Mouse (Mus musculus): Measurements from ENCODE around the gene Strbp. TPM values are rescaled to one million over a fixed set of nuclear protein-coding genes. Genes with fewer than 3 reads are reported as not detected.

Strbp gene
- total RNA-seq, 1 experiment = 37.3 TPM

GRCm38 (mm10) chr2:37566035-37566434 lies 137.6 kb downstream of the Strbp start:
- no peak for DNase-seq (ENCODE audit: low read depth, low spot score)
- in situ Hi-C loops (cut with MboI; ENCODE audit: low sequenced_read_pairs in 2 of 2, unreplicated experiment in 2 of 2) = no loop called here
- Histone ChIP-seq H3K36me3 (ENCODE audit: control insufficient read depth, insufficient read depth, low read length, poor library complexity, severe bottlenecking) (peaks cover 16% of the 10 kb centered on the region), H3K4me1 (ENCODE audit: control insufficient read depth in 2 of 2, insufficient read depth in 2 of 2, low read length in 2 of 2, poor library complexity in 1 of 2) (no peaks in the 10 kb centered on the region), H3K27ac (ENCODE audit: insufficient read depth, low read depth, low read length, poor library complexity, severe bottlenecking) (no peak overlapping the region), H3K9ac (ENCODE audit: insufficient read depth, low read depth, low read length, poor library complexity, severe bottlenecking) (no peak overlapping the region), H3K4me3 (ENCODE audit: insufficient read depth in 1 of 2, low read depth in 1 of 2, low read length in 2 of 2, poor library complexity in 1 of 2, severe bottlenecking in 1 of 2) (no peak overlapping the region), H3K9me3 (ENCODE audit: control insufficient read depth, insufficient read depth, low read depth, low read length) (no peaks in the 10 kb centered on the region)
- TF ChIP-seq MAFK (IDR thresholded peaks at IDR 0.05; ENCODE audit: insufficient read depth, low read depth, low read length) (no peak), ZNF384 (IDR thresholded peaks at IDR 0.05; ENCODE audit: low read depth, low read length) (no peak)

- in situ Hi-C loops (cut with MboI; ENCODE audit: low sequenced_read_pairs in 2 of 2, unreplicated experiment in 2 of 2) = no loop called here
- peaks cover 17% of the 10 kb centered on the region for H3K36me3 ChIP-seq (ENCODE audit: control insufficient read depth, insufficient read depth, low read length, poor library complexity, severe bottlenecking)
- H3K4me3 ChIP-seq (ENCODE audit: insufficient read depth in 1 of 2, low read depth in 1 of 2, low read length in 2 of 2, poor library complexity in 1 of 2, severe bottlenecking in 1 of 2) = no peak overlapping the region
- no peaks in the 10 kb centered on the region for H3K4me1 ChIP-seq (ENCODE audit: control insufficient read depth in 2 of 2, insufficient read depth in 2 of 2, low read length in 2 of 2, poor library complexity in 1 of 2)
- no peak for DNase-seq (ENCODE audit: low read depth, low spot score)
- H3K9ac ChIP-seq (ENCODE audit: insufficient read depth, low read depth, low read length, poor library complexity, severe bottlenecking) = no peak overlapping the region
- no peaks in the 10 kb centered on the region for H3K9me3 ChIP-seq (ENCODE audit: control insufficient read depth, insufficient read depth, low read depth, low read length)
- H3K27ac ChIP-seq (ENCODE audit: insufficient read depth, low read depth, low read length, poor library complexity, severe bottlenecking) = no peak overlapping the region
- TF ChIP-seq CHD2 (IDR thresholded peaks at IDR 0.05; ENCODE audit: low read depth, low read length) (no peak), MAFK (IDR thresholded peaks at IDR 0.05; ENCODE audit: insufficient read depth, low read depth, low read length) (no peak), ZNF384 (IDR thresholded peaks at IDR 0.05; ENCODE audit: low read depth, low read length) (no peak), ZC3H11A (IDR thresholded peaks at IDR 0.05; ENCODE audit: borderline replicate concordance, low read depth, low read length) (no peak), HCFC1 (IDR thresholded peaks at IDR 0.05; ENCODE audit: borderline replicate concordance, insufficient read depth, low read length) (no peak)
Measured at GRCm38 (mm10) chr2:37565579-37565978, 138.1 kb downstream of the Strbp start.

- TF ChIP-seq CHD2 (IDR thresholded peaks at IDR 0.05; ENCODE audit: low read depth, low read length) (no peak), MAFK (IDR thresholded peaks at IDR 0.05; ENCODE audit: insufficient read depth, low read depth, low read length) (no peak), ZNF384 (IDR thresholded peaks at IDR 0.05; ENCODE audit: low read depth, low read length) (no peak), HCFC1 (IDR thresholded peaks at IDR 0.05; ENCODE audit: borderline replicate concordance, insufficient read depth, low read length) (no peak)
- no peak for DNase-seq (ENCODE audit: low read depth, low spot score)
- Histone ChIP-seq H3K4me3 (ENCODE audit: insufficient read depth in 1 of 2, low read depth in 1 of 2, low read length in 2 of 2, poor library complexity in 1 of 2, severe bottlenecking in 1 of 2) (no peak overlapping the region), H3K9me3 (ENCODE audit: control insufficient read depth, insufficient read depth, low read depth, low read length) (no peaks in the 10 kb centered on the region), H3K9ac (ENCODE audit: insufficient read depth, low read depth, low read length, poor library complexity, severe bottlenecking) (no peak overlapping the region), H3K27ac (ENCODE audit: insufficient read depth, low read depth, low read length, poor library complexity, severe bottlenecking) (no peak overlapping the region), H3K4me1 (ENCODE audit: control insufficient read depth in 2 of 2, insufficient read depth in 2 of 2, low read length in 2 of 2, poor library complexity in 1 of 2) (no peaks in the 10 kb centered on the region), H3K36me3 (ENCODE audit: control insufficient read depth, insufficient read depth, low read length, poor library complexity, severe bottlenecking) (peaks cover 12% of the 10 kb centered on the region)
- in situ Hi-C loops (cut with MboI; ENCODE audit: low sequenced_read_pairs in 2 of 2, unreplicated experiment in 2 of 2) = no loop called here
Measured at GRCm38 (mm10) chr2:37556366-37556765, 147.3 kb downstream of the Strbp start.

GRCm38 (mm10) chr2:37549346-37550012 lies 154.2 kb downstream of the Strbp start:
- TF ChIP-seq HCFC1 (IDR thresholded peaks at IDR 0.05; ENCODE audit: borderline replicate concordance, insufficient read depth, low read length) = no peak
- no peak for TF ChIP-seq ZNF384 (IDR thresholded peaks at IDR 0.05; ENCODE audit: low read depth, low read length)
- TF ChIP-seq ZC3H11A (IDR thresholded peaks at IDR 0.05; ENCODE audit: borderline replicate concordance, low read depth, low read length) = no peak
- no peak for TF ChIP-seq MAFK (IDR thresholded peaks at IDR 0.05; ENCODE audit: insufficient read depth, low read depth, low read length)
- no peak for TF ChIP-seq CHD2 (IDR thresholded peaks at IDR 0.05; ENCODE audit: low read depth, low read length)
- no peaks in the 10 kb centered on the region for H3K9me3 ChIP-seq (ENCODE audit: control insufficient read depth, insufficient read depth, low read depth, low read length)
- H3K4me3 ChIP-seq (ENCODE audit: insufficient read depth in 1 of 2, low read depth in 1 of 2, low read length in 2 of 2, poor library complexity in 1 of 2, severe bottlenecking in 1 of 2) = no peak overlapping the region
- DNase-seq (ENCODE audit: low read depth, low spot score) = no peak
- no peaks in the 10 kb centered on the region; the same call in 1 of the 2 replicates for H3K36me3 ChIP-seq (ENCODE audit: control insufficient read depth, insufficient read depth, low read length, poor library complexity, severe bottlenecking)
- H3K9ac ChIP-seq (ENCODE audit: insufficient read depth, low read depth, low read length, poor library complexity, severe bottlenecking) = no peak overlapping the region
- in situ Hi-C loops (cut with MboI; ENCODE audit: low sequenced_read_pairs in 2 of 2, unreplicated experiment in 2 of 2) = no loop called here
- no peaks in the 10 kb centered on the region for H3K4me1 ChIP-seq (ENCODE audit: control insufficient read depth in 2 of 2, insufficient read depth in 2 of 2, low read length in 2 of 2, poor library complexity in 1 of 2)
- no peak overlapping the region for H3K27ac ChIP-seq (ENCODE audit: insufficient read depth, low read depth, low read length, poor library complexity, severe bottlenecking)

- in situ Hi-C loops (cut with MboI; ENCODE audit: low sequenced_read_pairs in 2 of 2, unreplicated experiment in 2 of 2) = no loop called here
Measured at GRCm38 (mm10) chr2:37531639-37532038, 172.0 kb downstream of the Strbp start.

More at GRCm38 (mm10) chr2:37531639-37532038, 172.0 kb downstream of the Strbp start:
- Histone ChIP-seq H3K4me1 (ENCODE audit: control insufficient read depth in 2 of 2, insufficient read depth in 2 of 2, low read length in 2 of 2, poor library complexity in 1 of 2) (no peaks in the 10 kb centered on the region), H3K36me3 (ENCODE audit: control insufficient read depth, insufficient read depth, low read length, poor library complexity, severe bottlenecking) (peaks cover 3% of the 10 kb centered on the region), H3K27ac (ENCODE audit: insufficient read depth, low read depth, low read length, poor library complexity, severe bottlenecking) (no peak overlapping the region), H3K9ac (ENCODE audit: insufficient read depth, low read depth, low read length, poor library complexity, severe bottlenecking) (no peak overlapping the region), H3K4me3 (ENCODE audit: insufficient read depth in 1 of 2, low read depth in 1 of 2, low read length in 2 of 2, poor library complexity in 1 of 2, severe bottlenecking in 1 of 2) (no peak overlapping the region), H3K9me3 (ENCODE audit: control insufficient read depth, insufficient read depth, low read depth, low read length) (no peaks in the 10 kb centered on the region)
- DNase-seq (ENCODE audit: low read depth, low spot score) = no peak
- TF ChIP-seq ZC3H11A (IDR thresholded peaks at IDR 0.05; ENCODE audit: borderline replicate concordance, low read depth, low read length) (no peak), HCFC1 (IDR thresholded peaks at IDR 0.05; ENCODE audit: borderline replicate concordance, insufficient read depth, low read length) (no peak), CHD2 (IDR thresholded peaks at IDR 0.05; ENCODE audit: low read depth, low read length) (no peak), MAFK (IDR thresholded peaks at IDR 0.05; ENCODE audit: insufficient read depth, low read depth, low read length) (no peak), ZNF384 (IDR thresholded peaks at IDR 0.05; ENCODE audit: low read depth, low read length) (no peak)

Measured in ES-E14 (cell line).